Mouse (Mus musculus) embryonic facial prominence, embryonic 14.5 days (tissue): ENCODE results near the gene Agbl5. TPM values are rescaled to one million over a fixed set of nuclear protein-coding genes. Genes with fewer than 3 reads are reported as not detected.

ENCODE experiments used
- ATAC-seq: fragments of 200-750 bp; cut with Nextera tagmentation; 2 replicates; pipeline ENCODE4 v1.8.0; 2017; ENCODE audit warnings: low read depth, moderate number of reproducible peaks, moderate TSS enrichment
- DNase-seq: peaks from one replicate; pipeline ENCODE4 v3.0.0-alpha.2; 2015; ENCODE audit warnings: low spot score
- H3K27ac ChIP-seq: fragments of 300-500 bp; sonication (generic); replicated peaks from 2 replicates; pipeline ENCODE4 v1.5.1; 2014; ENCODE audit warnings: low read depth, mild to moderate bottlenecking, low read length, moderate library complexity
- H3K27me3 ChIP-seq: fragments of 300-500 bp; sonication (generic); replicated peaks from 2 replicates; pipeline ENCODE4 v1.6.1; 2014; ENCODE audit warnings: low read length; ENCODE audit not compliant: control insufficient read depth, insufficient read depth
- H3K36me3 ChIP-seq: fragments of 300-500 bp; sonication (generic); 2 replicates; pipeline ENCODE4 v1.6.1; 2014; ENCODE audit warnings: low read length, mixed read lengths; ENCODE audit not compliant: control insufficient read depth, insufficient read depth
- H3K4me1 ChIP-seq: fragments of 300-500 bp; sonication (generic); 2 replicates; pipeline ENCODE4 v1.6.1; 2014; ENCODE audit warnings: antibody characterized with exemption, low read length; ENCODE audit not compliant: control insufficient read depth, insufficient read depth
- H3K4me2 ChIP-seq: fragments of 300-500 bp; sonication (generic); 2 replicates; pipeline ENCODE4 v1.6.1; 2014; ENCODE audit warnings: low read depth, mild to moderate bottlenecking, low read length, moderate library complexity, mixed read lengths
- H3K4me3 ChIP-seq: fragments of 300-500 bp; sonication (generic); 2 replicates; pipeline ENCODE4 v1.5.1; 2014; ENCODE audit warnings: low read depth, mild to moderate bottlenecking, low read length
- H3K9ac ChIP-seq: fragments of 300-500 bp; sonication (generic); 2 replicates; pipeline ENCODE4 v1.6.1; 2014; ENCODE audit warnings: low read depth, mild to moderate bottlenecking, low read length, moderate library complexity, mixed read lengths
- H3K9me3 ChIP-seq: fragments of 300-500 bp; sonication (generic); 2 replicates; pipeline ENCODE4 v1.6.1; 2016; ENCODE audit warnings: low read length; ENCODE audit not compliant: control insufficient read depth
- WGBS: fragments of 180-500 bp; shearing (Covaris S2); extraction: QIAGEN DNeasy Blood & Tissue Kit; methylation state at CpG from one replicate; pipeline ENCODE4 v1.1.7; 2014; 5-methylcytosine and 5-hydroxymethylcytosine counted together
- polyA plus RNA-seq: library from polyadenylated mRNA; unstranded; fragments of >200 nt; fragmentation: Nextera tagmentation; extraction: Ambion mirVana; gene quantifications from 2 replicates; pipeline ENCODE4 v1.2.1, GENCODE M21; 2014

Agbl5 gene
- polyA plus RNA-seq, 1 experiment from 2014 or later, result 17.4 TPM

GRCm38 (mm10) chr5:30918691-30919090 lies 30.2 kb downstream of the Agbl5 start:
- Histone ChIP-seq H3K4me1 (peaks cover 17% of the 10 kb centered on the region), H3K4me2 (no peak overlapping the region), H3K9me3 (no peaks in the 10 kb centered on the region), H3K4me3 (no peak overlapping the region), H3K36me3 (peaks cover 43% of the 10 kb centered on the region), H3K9ac (0 out of 2 replicates have a peak overlapping the region, but pooled peaks have one; percentile 32), H3K27ac (no peak overlapping the region), H3K27me3 (no peaks in the 10 kb centered on the region)
- ATAC-seq (no peak), DNase-seq (no peak)
- 65% methylated on average over 8 of the region's 8 CpGs for WGBS

GRCm38 (mm10) chr5:30919831-30920614 lies 31.5 kb downstream of the Agbl5 start:
- Histone ChIP-seq H3K4me2 (no peak overlapping the region), H3K27ac (no peak overlapping the region), H3K4me3 (no peak overlapping the region), H3K36me3 (peaks cover 43% of the 10 kb centered on the region), H3K9ac (no peak overlapping the region), H3K4me1 (peaks cover 17% of the 10 kb centered on the region), H3K9me3 (no peaks in the 10 kb centered on the region), H3K27me3 (no peaks in the 10 kb centered on the region)
- peak; percentile 41 for DNase-seq
- WGBS, result 68% methylated on average over 11 of the region's 11 CpGs
- ATAC-seq, result no peak

- Histone ChIP-seq H3K4me2 (peak overlapping the region; percentile 70; the same call in 1 of the 2 replicates), H3K4me3 (no peak overlapping the region), H3K4me1 (peaks cover 17% of the 10 kb centered on the region), H3K9ac (no peak overlapping the region), H3K9me3 (no peaks in the 10 kb centered on the region), H3K27ac (no peak overlapping the region), H3K27me3 (no peaks in the 10 kb centered on the region), H3K36me3 (peaks cover 43% of the 10 kb centered on the region)
- WGBS, result 70% methylated on average over 19 of the region's 19 CpGs
- 0 out of 2 replicates have a peak, but pooled peaks have one; percentile 0 for ATAC-seq
- DNase-seq, result no peak
These were observed 32.1 kb downstream of the Agbl5 start for GRCm38 (mm10) chr5:30920621-30921020.

- H3K4me2 ChIP-seq, result peak within 1 kb of the TSS; percentile 70
- peaks cover 43% of the 10 kb centered on the region for H3K36me3 ChIP-seq
- no peaks in the 10 kb centered on the region for H3K27me3 ChIP-seq
- DNase-seq (peak; percentile 93), ATAC-seq (peak; percentile 91)
- H3K9me3 ChIP-seq, result no peaks in the 10 kb centered on the region
- peak within 1 kb of the TSS; percentile 46 for H3K4me3 ChIP-seq
- H3K27ac ChIP-seq, result peak within 1 kb of the TSS; percentile 83
- peaks cover 13% of the 10 kb centered on the region for H3K4me1 ChIP-seq
- peak within 1 kb of the TSS; percentile 62 for H3K9ac ChIP-seq
- WGBS, result 1% methylated on average over 29 of the region's 40 CpGs
These were observed 33.0 kb downstream of the Agbl5 start, which contains the start of gene Khk for GRCm38 (mm10) chr5:30921256-30922033. Gene Khk, plus strand, starts transcription at chr5:30921431.

GRCm38 (mm10) chr5:30922581-30923041 lies 34.1 kb downstream of the Agbl5 start:
- Histone ChIP-seq H3K9me3 (no peaks in the 10 kb centered on the region), H3K27me3 (no peaks in the 10 kb centered on the region), H3K27ac (0 out of 2 replicates have a peak overlapping the region, but pooled peaks have one; percentile 83), H3K4me1 (peaks cover 11% of the 10 kb centered on the region), H3K36me3 (peaks cover 35% of the 10 kb centered on the region), H3K9ac (0 out of 2 replicates have a peak overlapping the region, but pooled peaks have one; percentile 23), H3K4me3 (no peak overlapping the region), H3K4me2 (peak overlapping the region; percentile 70)
- ATAC-seq, result no peak
- no peak for DNase-seq
- WGBS, result 71% methylated on average over 10 of the region's 10 CpGs

GRCm38 (mm10) chr5:30923119-30923518 lies 34.6 kb downstream of the Agbl5 start:
- H3K4me3 ChIP-seq, result no peak overlapping the region
- no peaks in the 10 kb centered on the region for H3K9me3 ChIP-seq
- ATAC-seq (no peak), DNase-seq (no peak)
- H3K27me3 ChIP-seq, result no peaks in the 10 kb centered on the region
- H3K4me1 ChIP-seq, result peaks cover 11% of the 10 kb centered on the region
- no peak overlapping the region for H3K9ac ChIP-seq
- peaks cover 30% of the 10 kb centered on the region for H3K36me3 ChIP-seq
- H3K27ac ChIP-seq, result no peak overlapping the region
- no peak overlapping the region for H3K4me2 ChIP-seq
- 90% methylated on average over 6 of the region's 6 CpGs for WGBS

- 76% methylated on average over 8 of the region's 8 CpGs for WGBS
These were observed 36.1 kb downstream of the Agbl5 start for GRCm38 (mm10) chr5:30924614-30925013.

GRCm38 (mm10) chr5:30925217-30925616 lies 36.7 kb downstream of the Agbl5 start:
- no peak for ATAC-seq
- Histone ChIP-seq H3K27ac (no peak overlapping the region), H3K36me3 (peaks cover 9% of the 10 kb centered on the region), H3K9me3 (no peaks in the 10 kb centered on the region), H3K4me3 (no peak overlapping the region), H3K27me3 (no peaks in the 10 kb centered on the region), H3K4me1 (peaks cover 11% of the 10 kb centered on the region), H3K9ac (no peak overlapping the region), H3K4me2 (no peak overlapping the region)
- no peak for DNase-seq
- WGBS, result over 99% methylated on average over 5 of the region's 5 CpGs

More at GRCm38 (mm10) chr5:30924614-30925013, 36.1 kb downstream of the Agbl5 start:
- Histone ChIP-seq H3K9me3 (no peaks in the 10 kb centered on the region), H3K9ac (no peak overlapping the region), H3K4me3 (no peak overlapping the region), H3K27me3 (no peaks in the 10 kb centered on the region), H3K4me1 (peaks cover 11% of the 10 kb centered on the region), H3K36me3 (peaks cover 15% of the 10 kb centered on the region), H3K4me2 (no peak overlapping the region), H3K27ac (no peak overlapping the region)
- no peak for ATAC-seq
- DNase-seq, result no peak
